Mouse (Mus musculus) G1E (cell line): ENCODE measurements around the gene Tnf. TPM values are rescaled to one million over a fixed set of nuclear protein-coding genes. Genes with fewer than 3 reads are reported as not detected.
A peak's percentile ranks its signal among the peaks of the same experiment; 100 is the strongest.

Experiments
- ATAC-seq: 2 replicates; pipeline ENCODE4 v1.8.0; 2016; ENCODE audit warnings: mild to moderate bottlenecking; ENCODE audit not compliant: insufficient number of reproducible peaks, poor library complexity, low FRiP score, severe bottlenecking; ENCODE audit errors: extremely low read depth
- DNase-seq: peaks from one replicate; pipeline ENCODE4 v3.0.0; 2012; ENCODE audit warnings: low spot score
- H3K27me3 ChIP-seq: 2 replicates; pipeline ENCODE4 v1.6.1; 2012; ENCODE audit warnings: mild to moderate bottlenecking, low read length, inconsistent platforms; ENCODE audit not compliant: insufficient read depth
- H3K36me3 ChIP-seq: replicated peaks from 2 replicates; pipeline ENCODE3; 2012; ENCODE audit warnings: mild to moderate bottlenecking, inconsistent platforms
- H3K4me1 ChIP-seq: 2 replicates; pipeline ENCODE4 v1.6.1; 2012; ENCODE audit warnings: low read depth, low read length, inconsistent platforms, mixed read lengths; ENCODE audit not compliant: insufficient read depth
- H3K4me3 ChIP-seq: 2 replicates; pipeline ENCODE4 v1.5.1; 2012; ENCODE audit warnings: low read depth, mild to moderate bottlenecking, inconsistent platforms, low read length, moderate library complexity, mixed read lengths
- H3K9me3 ChIP-seq: replicated peaks from 2 replicates; pipeline ENCODE4 v1.6.1; 2012; ENCODE audit warnings: inconsistent platforms
- CTCF ChIP-seq: IDR thresholded peaks from 2 replicates; pipeline ENCODE4 v1.5.1; 2012; ENCODE audit warnings: low read depth, low read length, inconsistent platforms, mixed read lengths
- GATA1 ChIP-seq: IDR thresholded peaks from 2 replicates; pipeline ENCODE4 v1.6.1; 2012; ENCODE audit warnings: borderline replicate concordance, low read length, inconsistent platforms, mixed read lengths
- GATA2 ChIP-seq: IDR thresholded peaks from 2 replicates; pipeline ENCODE4 v1.6.1; 2012; ENCODE audit warnings: low read depth, low read length, inconsistent platforms, borderline replicate concordance
- POLR2AphosphoS5 ChIP-seq: IDR thresholded peaks from 2 replicates; pipeline ENCODE4 v1.6.1; 2012; ENCODE audit warnings: low read depth, low read length, inconsistent platforms; ENCODE audit not compliant: insufficient replicate concordance
- TAL1 ChIP-seq: conservative IDR thresholded peaks from 2 replicates; pipeline ENCODE4 v1.6.1; 2012; ENCODE audit warnings: low read depth, low read length, inconsistent platforms, mixed read lengths
- polyA plus RNA-seq: library from polyadenylated mRNA; stranded (reverse); fragments of >175 nt; gene quantifications from 2 replicates; pipeline ENCODE4 v1.2.3, GENCODE M21; 2012
- total RNA-seq, 2 experiments: library from RNA; stranded (forward) in 1 of 2; stranded (reverse) in 1 of 2; fragments of 200-1000 nt in 1 of 2; fragments of >200 nt in 1 of 2; fragmentation: Nextera tagmentation in 1 of 2; gene quantifications; 2 replicates each; pipeline ENCODE4 v1.2.3; 2014 to 2017

The Tnf gene
- total and polyA plus RNA-seq, 3 experiments: 0.04 to 1.4 (median 0.68) TPM

- no peak for ATAC-seq
- H3K36me3 ChIP-seq: peaks cover 100% of the 10 kb centered on the region
- H3K4me3 ChIP-seq: no peak overlapping the region
- DNase-seq: no peak
- H3K9me3 ChIP-seq: no peaks in the 10 kb centered on the region
- H3K27me3 ChIP-seq: no peaks in the 10 kb centered on the region
- peaks cover 75% of the 10 kb centered on the region for H3K4me1 ChIP-seq
- TF ChIP-seq CTCF: no peak
- TF ChIP-seq GATA1: no peak
- TF ChIP-seq POLR2AphosphoS5: no peak
- TF ChIP-seq TAL1: no peak
- TF ChIP-seq GATA2: no peak
Observed at GRCm38 (mm10) chr17:35157661-35158175, 44.1 kb downstream of the Tnf start.

GRCm38 (mm10) chr17:35157254-35157653, 44.6 kb downstream of the Tnf start:
- peaks cover 70% of the 10 kb centered on the region for H3K4me1 ChIP-seq
- H3K9me3 ChIP-seq: no peaks in the 10 kb centered on the region
- no peak for DNase-seq
- no peak for TF ChIP-seq GATA1
- no peak for TF ChIP-seq GATA2
- TF ChIP-seq TAL1: no peak
- no peak for TF ChIP-seq CTCF
- no peaks in the 10 kb centered on the region for H3K27me3 ChIP-seq
- no peak for ATAC-seq
- no peak overlapping the region for H3K4me3 ChIP-seq
- H3K36me3 ChIP-seq: peaks cover 100% of the 10 kb centered on the region

GRCm38 (mm10) chr17:35156461-35157200, 45.2 kb downstream of the Tnf start:
- DNase-seq (no peak), ATAC-seq (no peak)
- Histone ChIP-seq H3K36me3 (peaks cover 99% of the 10 kb centered on the region), H3K4me1 (peaks cover 66% of the 10 kb centered on the region), H3K4me3 (no peak overlapping the region; the same call in 1 of the 2 replicates), H3K27me3 (no peaks in the 10 kb centered on the region), H3K9me3 (no peaks in the 10 kb centered on the region)
- TF ChIP-seq TAL1 (no peak), CTCF (no peak), GATA1 (no peak), POLR2AphosphoS5 (no peak), GATA2 (no peak)

GRCm38 (mm10) chr17:35155451-35155850, 46.4 kb downstream of the Tnf start:
- TF ChIP-seq TAL1: no peak
- no peak for TF ChIP-seq GATA2
- TF ChIP-seq POLR2AphosphoS5: no peak
- no peak for TF ChIP-seq GATA1
- TF ChIP-seq CTCF: no peak
- Histone ChIP-seq H3K4me3 (0 out of 2 replicates have a peak overlapping the region, but pooled peaks have one; percentile 13), H3K27me3 (no peaks in the 10 kb centered on the region), H3K36me3 (peaks cover 98% of the 10 kb centered on the region), H3K9me3 (no peaks in the 10 kb centered on the region), H3K4me1 (peaks cover 55% of the 10 kb centered on the region)
- DNase-seq (no peak), ATAC-seq (no peak)

GRCm38 (mm10) chr17:35154616-35155015, 47.2 kb downstream of the Tnf start:
- no peak overlapping the region for H3K4me3 ChIP-seq
- no peak for ATAC-seq
- H3K27me3 ChIP-seq: no peaks in the 10 kb centered on the region
- H3K9me3 ChIP-seq: no peaks in the 10 kb centered on the region
- DNase-seq: no peak
- TF ChIP-seq GATA2 (no peak), TAL1 (no peak), GATA1 (no peak), CTCF (no peak), POLR2AphosphoS5 (no peak)
- peaks cover 52% of the 10 kb centered on the region for H3K4me1 ChIP-seq
- peaks cover 98% of the 10 kb centered on the region for H3K36me3 ChIP-seq

- ATAC-seq (no peak), DNase-seq (no peak)
- no peaks in the 10 kb centered on the region for H3K27me3 ChIP-seq
- H3K4me3 ChIP-seq: no peak overlapping the region
- H3K9me3 ChIP-seq: no peaks in the 10 kb centered on the region
- TF ChIP-seq CTCF (no peak), TAL1 (no peak), GATA2 (no peak), POLR2AphosphoS5 (no peak), GATA1 (no peak)
- peaks cover 47% of the 10 kb centered on the region for H3K4me1 ChIP-seq
- H3K36me3 ChIP-seq: peaks cover 98% of the 10 kb centered on the region
Observed at GRCm38 (mm10) chr17:35153931-35154330, 47.9 kb downstream of the Tnf start.
